Mouse (Mus musculus) spleen, postnatal 4 days (tissue): ENCODE data around the gene Prex1.
A peak's percentile ranks its signal among the peaks of the same experiment; 100 is the strongest.

Experiments used
- DNase-seq, 2 experiments: peaks; one replicate each; pipeline ENCODE4 v3.0.0; 2022; ENCODE audit warnings: low spot score in 2 of 2

Gene Prex1

GRCm38 (mm10) chr2:166726891-166727290 lies 13.3 kb upstream of the Prex1 start:
- no peak for DNase-seq

- no peak for DNase-seq
Measured at GRCm38 (mm10) chr2:166720416-166720815, 6.8 kb upstream of the Prex1 start.

GRCm38 (mm10) chr2:166719930-166720305 lies 6.3 kb upstream of the Prex1 start:
- DNase-seq = no peak

- DNase-seq = no peak
Measured at GRCm38 (mm10) chr2:166719301-166719929, 5.8 kb upstream of the Prex1 start.

GRCm38 (mm10) chr2:166716067-166716466 lies 2.4 kb upstream of the Prex1 start:
- DNase-seq = no peak

- no peak for DNase-seq
Measured at GRCm38 (mm10) chr2:166714427-166714699, 731 bp upstream of the Prex1 start.

GRCm38 (mm10) chr2:166712801-166713689 lies 587 bp downstream of the Prex1 start:
- peak; percentile 67 to 88 for DNase-seq

GRCm38 (mm10) chr2:166712310-166712709 lies 1.3 kb downstream of the Prex1 start:
- DNase-seq = no peak

GRCm38 (mm10) chr2:166711681-166712132 lies 1.9 kb downstream of the Prex1 start:
- no peak for DNase-seq

GRCm38 (mm10) chr2:166709883-166710282 lies 3.7 kb downstream of the Prex1 start:
- DNase-seq = no peak

GRCm38 (mm10) chr2:166708304-166708703 lies 5.3 kb downstream of the Prex1 start:
- DNase-seq = no peak

GRCm38 (mm10) chr2:166706526-166706925 lies 7.1 kb downstream of the Prex1 start:
- DNase-seq = peak in 1 of 2 experiments; percentile 46

GRCm38 (mm10) chr2:166703491-166703890 lies 10.1 kb downstream of the Prex1 start:
- peak; percentile 77 to 78 for DNase-seq

- DNase-seq = no peak
Measured at GRCm38 (mm10) chr2:166702113-166702445, 11.6 kb downstream of the Prex1 start.

GRCm38 (mm10) chr2:166701248-166702112 lies 12.2 kb downstream of the Prex1 start:
- DNase-seq = peak in 1 of 2 experiments; percentile 37

- no peak for DNase-seq
Measured at GRCm38 (mm10) chr2:166700732-166701131, 12.9 kb downstream of the Prex1 start.

- DNase-seq = peak in 1 of 2 experiments; percentile 52
Measured at GRCm38 (mm10) chr2:166700116-166700515, 13.5 kb downstream of the Prex1 start.

GRCm38 (mm10) chr2:166699552-166699951 lies 14.1 kb downstream of the Prex1 start:
- DNase-seq = no peak

GRCm38 (mm10) chr2:166694616-166695015 lies 19.0 kb downstream of the Prex1 start:
- no peak for DNase-seq

GRCm38 (mm10) chr2:166693394-166693793 lies 20.2 kb downstream of the Prex1 start:
- DNase-seq = no peak

- no peak for DNase-seq
Measured at GRCm38 (mm10) chr2:166691602-166692509, 21.8 kb downstream of the Prex1 start.
